8 mouse cellular contexts compared by ENCODE assay signal in genomic region chr19:6334673-6335457, GRCm38 (mm10). TPM values are rescaled to one million over a fixed set of nuclear protein-coding genes. Genes with fewer than 3 reads are reported as not detected.
DNase-seq lines count a peak whose midpoint lies in the region; ATAC-seq lines count a peak whose summit lies in the region.

Men1 (plus strand) TSS chr19:6334979.

- peak within 1 kb of the TSS; percentile 92 for H3K9ac ChIP-seq in hindbrain, embryonic 15.5 days

- under 1% methylated on average over 43 of the region's 43 CpGs for WGBS in hindbrain, embryonic 15.5 days

- no peaks in the 10 kb centered on the region for H3K27me3 ChIP-seq in hindbrain, embryonic 15.5 days

- peak within 1 kb of the TSS; percentile 84 for H3K27ac ChIP-seq in hindbrain, embryonic 15.5 days (replicated peaks)

- H3K4me2 ChIP-seq in hindbrain, embryonic 15.5 days, result peak within 1 kb of the TSS; percentile 90

- ATAC-seq in hindbrain, embryonic 15.5 days (ENCODE audit: low FRiP score, low read depth), result peak; percentile 96

- H3K9me3 ChIP-seq in hindbrain, embryonic 15.5 days, result no peaks in the 10 kb centered on the region

- DNase-seq in T-cell, adult 2 months (ENCODE audit: low spot score), result peak; percentile 88
- peak; percentile 93 for DNase-seq in cerebellum, postnatal 36 days
- peak; percentile 95 to 98 for DNase-seq in frontal cortex, postnatal 36 days (ENCODE audit: low spot score in 2 of 2)
- peak; percentile 96 for DNase-seq in left cerebral cortex, adult 11 months (ENCODE audit: low spot score)
- DNase-seq in lung, postnatal 4 days, result peak; percentile 94 to 96
- peak; percentile 92 for DNase-seq in retina, postnatal 7 days (ENCODE audit: low read depth, low spot score)
- DNase-seq in urinary bladder, adult 2 months (ENCODE audit: low spot score), result peak; percentile 84

- peak within 1 kb of the TSS; percentile 84 for H3K4me3 ChIP-seq in hindbrain, embryonic 15.5 days

- peaks cover 26% of the 10 kb centered on the region for H3K4me1 ChIP-seq in hindbrain, embryonic 15.5 days (replicated peaks)

- peaks cover 19% of the 10 kb centered on the region for H3K36me3 ChIP-seq in hindbrain, embryonic 15.5 days

RNA-seq across cellular contexts. Expression of gene Men1, which starts in this region (rescaled TPM):
- polyA plus RNA-seq in hindbrain, embryonic 15.5 days (2015; fragmentation: Nextera tagmentation; extraction: Ambion mirVana), result 78.8 and 82.3 TPM in 2 replicates
- 34.3 and 37.7 TPM in 2 replicates for polyA plus RNA-seq in urinary bladder, adult 2 months (2012; rRNA removed)

Comparison
In these comparisons a context has a peak if more than half of its experiments do, and no peak if none do; other contexts are left out.
1. Peak in every context shown above with its lines: DNase-seq, ATAC-seq, H3K4me3 ChIP-seq and H3K27ac ChIP-seq.